In genomic region chr11:87805448-87805847, GRCm38 (mm10) we compare ENCODE assay signal across 12 mouse cellular contexts. TPM values are rescaled to one million over a fixed set of nuclear protein-coding genes. Genes with fewer than 3 reads are reported as not detected.
DNase-seq lines count a peak whose midpoint lies in the region; ATAC-seq and TF ChIP-seq lines count a peak whose summit lies in the region.
"Had no signal": no experiment of that assay in that cellular context is flagged by ENCODE, and none has a peak within 500 bp of the region (broad histone marks: within the 10 kb centered on the region; RNA-seq: fewer than 3 reads in every experiment).

No protein-coding gene starts in this region.

- no peaks in the 10 kb centered on the region for H3K4me1 ChIP-seq in hindbrain, embryonic 11.5 days (replicated peaks; ENCODE audit: control insufficient read depth, insufficient read depth, low read length)
- no peaks in the 10 kb centered on the region for H3K4me1 ChIP-seq in hindbrain, embryonic 16.5 days (ENCODE audit: control insufficient read depth, insufficient read depth, low read depth, low read length)
- no peaks in the 10 kb centered on the region for H3K4me1 ChIP-seq in ES-Bruce4 (ENCODE audit: control insufficient read depth, insufficient read depth, low read length)
- no peaks in the 10 kb centered on the region for H3K4me1 ChIP-seq in lung, postnatal 0 days (ENCODE audit: insufficient read depth, low read depth, low read length)
- H3K4me1 ChIP-seq: heart, embryonic 15.5 days; lung, embryonic 15.5 days had no signal

- peak; percentile 31 for DNase-seq in hindbrain, embryonic 11.5 days (ENCODE audit: low spot score)
- DNase-seq in c-Kit-positive CD71-positive TER-119-positive erythroid progenitor cells, embryonic 14.5 days (ENCODE audit: low spot score): peak; percentile 31
- peak; percentile 11 for DNase-seq in lung, postnatal 0 days (ENCODE audit: low spot score)
- no peak for DNase-seq in layer of hippocampus, postnatal 36 days
- DNase-seq in right cerebral cortex, postnatal 36 days (ENCODE audit: low spot score in 2 of 2): no peak

- no peak for TF ChIP-seq POLR2A in ES-Bruce4 (IDR thresholded peaks at IDR 0.05; ENCODE audit: insufficient read depth, low read length)

- H3K36me3 ChIP-seq in hindbrain, embryonic 11.5 days (ENCODE audit: control insufficient read depth, insufficient read depth, low read length): no peaks in the 10 kb centered on the region
- no peaks in the 10 kb centered on the region for H3K36me3 ChIP-seq in hindbrain, embryonic 16.5 days (ENCODE audit: control insufficient read depth, insufficient read depth, low read length)
- no peaks in the 10 kb centered on the region for H3K36me3 ChIP-seq in ES-Bruce4 (ENCODE audit: control insufficient read depth, insufficient read depth, low read length, poor library complexity, severe bottlenecking)
- H3K36me3 ChIP-seq in lung, postnatal 0 days (ENCODE audit: insufficient read depth, low read length): no peaks in the 10 kb centered on the region
- H3K36me3 ChIP-seq: heart, embryonic 15.5 days; lung, embryonic 15.5 days had no signal

- no peak overlapping the region for H3K4me2 ChIP-seq in hindbrain, embryonic 11.5 days (replicated peaks; ENCODE audit: low read depth, low read length)
- no peak overlapping the region for H3K4me2 ChIP-seq in hindbrain, embryonic 16.5 days (ENCODE audit: low read length)
- no peak overlapping the region for H3K4me2 ChIP-seq in lung, postnatal 0 days (replicated peaks; ENCODE audit: low read depth, low read length)
- H3K4me2 ChIP-seq: heart, embryonic 15.5 days; lung, embryonic 15.5 days had no signal

- no peak overlapping the region for H3K27ac ChIP-seq in hindbrain, embryonic 11.5 days (ENCODE audit: low read depth, low read length)
- H3K27ac ChIP-seq in hindbrain, embryonic 16.5 days (ENCODE audit: low read depth, low read length): no peak overlapping the region
- no peak overlapping the region for H3K27ac ChIP-seq in ES-Bruce4 (ENCODE audit: insufficient read depth, low read length)
- H3K27ac ChIP-seq in lung, postnatal 0 days (ENCODE audit: low read length): no peak overlapping the region
- H3K27ac ChIP-seq: heart, embryonic 15.5 days; lung, embryonic 15.5 days had no signal

- H3K4me3 ChIP-seq in hindbrain, embryonic 11.5 days (ENCODE audit: low read depth, low read length): no peak overlapping the region
- no peak overlapping the region for H3K4me3 ChIP-seq in hindbrain, embryonic 16.5 days (ENCODE audit: low read length)
- H3K4me3 ChIP-seq in ES-Bruce4 (ENCODE audit: low read depth, low read length): no peak overlapping the region
- H3K4me3 ChIP-seq in lung, postnatal 0 days (ENCODE audit: low read depth, low read length): no peak overlapping the region
- H3K4me3 ChIP-seq: heart, embryonic 15.5 days; lung, embryonic 15.5 days had no signal

- TF ChIP-seq CTCF in ES-Bruce4 (IDR thresholded peaks at IDR 0.05; ENCODE audit: low read depth, low read length): peak; percentile 33
- peak; percentile 65 for TF ChIP-seq CTCF in lung, postnatal 0 days (IDR thresholded peaks at IDR 0.05)

- no peaks in the 10 kb centered on the region for H3K27me3 ChIP-seq in hindbrain, embryonic 11.5 days (ENCODE audit: control insufficient read depth, insufficient read depth, low read length)
- H3K27me3 ChIP-seq in hindbrain, embryonic 16.5 days (replicated peaks; ENCODE audit: control insufficient read depth, insufficient read depth, low read length): no peaks in the 10 kb centered on the region
- no peaks in the 10 kb centered on the region for H3K27me3 ChIP-seq in ES-Bruce4 (ENCODE audit: control insufficient read depth, insufficient read depth, low read length, poor library complexity, severe bottlenecking)
- no peaks in the 10 kb centered on the region for H3K27me3 ChIP-seq in lung, postnatal 0 days (replicated peaks; ENCODE audit: insufficient read depth, low read length)
- H3K27me3 ChIP-seq: lung, embryonic 15.5 days had no signal

- no peak for ATAC-seq in hindbrain, embryonic 11.5 days (ENCODE audit: low FRiP score)
- ATAC-seq in hindbrain, embryonic 16.5 days: no peak
- ATAC-seq in lung, postnatal 0 days: no peak
- ATAC-seq in activated CD4-positive, CD25-positive, alpha-beta regulatory T cell, adult 4 months: no peak

- no peaks in the 10 kb centered on the region for H3K9me3 ChIP-seq in hindbrain, embryonic 11.5 days (ENCODE audit: control insufficient read depth, low read length)
- H3K9me3 ChIP-seq in hindbrain, embryonic 16.5 days (ENCODE audit: control insufficient read depth, low read length): no peaks in the 10 kb centered on the region
- no peaks in the 10 kb centered on the region for H3K9me3 ChIP-seq in ES-Bruce4 (replicated peaks; ENCODE audit: control insufficient read depth, insufficient read depth, low read length, poor library complexity, severe bottlenecking)
- H3K9me3 ChIP-seq in lung, postnatal 0 days (ENCODE audit: low read length): no peaks in the 10 kb centered on the region
- H3K9me3 ChIP-seq: heart, embryonic 15.5 days; lung, embryonic 15.5 days had no signal

- whole genome bisulfite sequencing in hindbrain, embryonic 11.5 days: 65% methylated on average over 1 of the region's 1 CpGs
- WGBS in hindbrain, embryonic 16.5 days: 78% methylated on average over 1 of the region's 1 CpGs
- WGBS in lung, postnatal 0 days: 64% methylated on average over 1 of the region's 1 CpGs

- no peak for TF ChIP-seq EP300 in ES-Bruce4 (IDR thresholded peaks at IDR 0.05; ENCODE audit: insufficient read depth, low read depth, low read length)
- no peak for TF ChIP-seq EP300 in lung, postnatal 0 days (IDR thresholded peaks at IDR 0.05)

- H3K9ac ChIP-seq in hindbrain, embryonic 11.5 days (ENCODE audit: low read depth, low read length): no peak overlapping the region
- no peak overlapping the region for H3K9ac ChIP-seq in hindbrain, embryonic 16.5 days (ENCODE audit: low read depth, low read length)
- no peak overlapping the region for H3K9ac ChIP-seq in ES-Bruce4 (ENCODE audit: low read depth, poor library complexity, severe bottlenecking)
- H3K9ac ChIP-seq in lung, postnatal 0 days (replicated peaks; ENCODE audit: low read depth): no peak overlapping the region
- H3K9ac ChIP-seq: heart, embryonic 15.5 days; lung, embryonic 15.5 days had no signal

RNA-seq across cellular contexts. Expression of gene Mpo, which starts 12.1 kb away (rescaled TPM):
- polyA plus RNA-seq in hindbrain, embryonic 11.5 days (2014; fragmentation: Nextera tagmentation; extraction: Ambion mirVana): 2.8 and 5.3 TPM in 2 replicates
- 0.10 and 0.45 TPM in 2 replicates for polyA plus RNA-seq in hindbrain, embryonic 16.5 days (2015; fragmentation: Nextera tagmentation; extraction: Ambion mirVana)
- polyA plus RNA-seq in ES-Bruce4 (2011; ENCODE audit: insufficient read depth, insufficient read length, low read depth, missing spikeins): not detected in 2 replicates
- polyA plus RNA-seq in lung, postnatal 0 days (2015; fragmentation: Nextera tagmentation; extraction: Ambion mirVana): 0.32 and 0.68 TPM in 2 replicates
- not detected for polyA plus RNA-seq in activated CD4-positive, CD25-positive, alpha-beta regulatory T cell, adult 4 months (2017; shearing (Covaris generic))
- under 1 TPM; 0.28 to 0.60 TPM for total RNA-seq in layer of hippocampus, postnatal 36 days (2021)
- total RNA-seq: adrenal gland, adult 18-20 months had no signal

RNA-seq across cellular contexts. Expression of gene Lpo, which starts 22.6 kb away (rescaled TPM):
- polyA plus RNA-seq in hindbrain, embryonic 11.5 days (2014; fragmentation: Nextera tagmentation; extraction: Ambion mirVana): 0.70 and 0.73 TPM in 2 replicates
- polyA plus RNA-seq in hindbrain, embryonic 16.5 days (2015; fragmentation: Nextera tagmentation; extraction: Ambion mirVana): 2.3 and 4.5 TPM in 2 replicates
- not detected in 2 replicates for polyA plus RNA-seq in ES-Bruce4 (2011; ENCODE audit: insufficient read depth, insufficient read length, low read depth, missing spikeins)
- not detected in 2 replicates for polyA plus RNA-seq in lung, postnatal 0 days (2015; fragmentation: Nextera tagmentation; extraction: Ambion mirVana)
- polyA plus RNA-seq in activated CD4-positive, CD25-positive, alpha-beta regulatory T cell, adult 4 months (2017; shearing (Covaris generic)): not detected
- total RNA-seq in layer of hippocampus, postnatal 36 days (2021): under 1 TPM; 0.12 to 0.18 TPM
- total RNA-seq: adrenal gland, adult 18-20 months had no signal
- polyA plus RNA-seq: small intestine, adult 2 months had no signal

RNA-seq across cellular contexts. Expression of gene Tspoap1, which starts 45.1 kb away (rescaled TPM):
- 6.4 and 10.0 TPM in 2 replicates for polyA plus RNA-seq in hindbrain, embryonic 11.5 days (2014; fragmentation: Nextera tagmentation; extraction: Ambion mirVana)
- polyA plus RNA-seq in hindbrain, embryonic 16.5 days (2015; fragmentation: Nextera tagmentation; extraction: Ambion mirVana): 38.4 and 46.1 TPM in 2 replicates
- 3.2 and 5.1 TPM in 2 replicates for polyA plus RNA-seq in ES-Bruce4 (2011; ENCODE audit: insufficient read depth, insufficient read length, low read depth, missing spikeins)
- polyA plus RNA-seq in lung, postnatal 0 days (2015; fragmentation: Nextera tagmentation; extraction: Ambion mirVana): 0.64 and 0.83 TPM in 2 replicates
- 1 to 10 TPM; 1.6 to 2.4 TPM for polyA plus RNA-seq in activated CD4-positive, CD25-positive, alpha-beta regulatory T cell, adult 4 months (2017; shearing (Covaris generic))
- total RNA-seq in layer of hippocampus, postnatal 36 days (2021): 100 to 1,000 TPM; 146 to 163 TPM

RNA-seq across cellular contexts. Expression of gene Mks1, which starts 47.6 kb away (rescaled TPM):
- polyA plus RNA-seq in hindbrain, embryonic 11.5 days (2014; fragmentation: Nextera tagmentation; extraction: Ambion mirVana): 13.2 and 16.2 TPM in 2 replicates
- 11.3 and 12.2 TPM in 2 replicates for polyA plus RNA-seq in hindbrain, embryonic 16.5 days (2015; fragmentation: Nextera tagmentation; extraction: Ambion mirVana)
- polyA plus RNA-seq in ES-Bruce4 (2011; ENCODE audit: insufficient read depth, insufficient read length, low read depth, missing spikeins): 8.2 and 12.1 TPM in 2 replicates
- 5.6 and 7.5 TPM in 2 replicates for polyA plus RNA-seq in lung, postnatal 0 days (2015; fragmentation: Nextera tagmentation; extraction: Ambion mirVana)
- polyA plus RNA-seq in activated CD4-positive, CD25-positive, alpha-beta regulatory T cell, adult 4 months (2017; shearing (Covaris generic)): 1 to 10 TPM; 4.7 to 4.8 TPM
- 1 to 10 TPM; 4.5 to 5.1 TPM for total RNA-seq in layer of hippocampus, postnatal 36 days (2021)

Comparison
In these comparisons a context has a peak if more than half of its experiments do, and no peak if none do; other contexts are left out.
1. DNase-seq: peak in hindbrain, embryonic 11.5 days (single experiment), c-Kit-positive CD71-positive TER-119-positive erythroid progenitor cells, embryonic 14.5 days (single experiment) and lung, postnatal 0 days (single experiment); none in layer of hippocampus, postnatal 36 days (0 of 2) and right cerebral cortex, postnatal 36 days (0 of 2).